Mouse (Mus musculus) cerebellum, postnatal 36 days (tissue): ENCODE data around the gene Sall2.
A peak's percentile ranks its signal among the peaks of the same experiment; 100 is the strongest.
"Not testable (repeated sequence)": the region's sequence is repeated elsewhere in the genome, so short reads cannot be mapped to it uniquely, and the experiment has no call there.

Experiments used
- DNase-seq, 2 experiments: peaks; one replicate each; pipeline ENCODE4 v3.0.0; 2021 to 2022; ENCODE audit warnings: mixed read lengths in 2 of 2

The Sall2 gene

DNA sequence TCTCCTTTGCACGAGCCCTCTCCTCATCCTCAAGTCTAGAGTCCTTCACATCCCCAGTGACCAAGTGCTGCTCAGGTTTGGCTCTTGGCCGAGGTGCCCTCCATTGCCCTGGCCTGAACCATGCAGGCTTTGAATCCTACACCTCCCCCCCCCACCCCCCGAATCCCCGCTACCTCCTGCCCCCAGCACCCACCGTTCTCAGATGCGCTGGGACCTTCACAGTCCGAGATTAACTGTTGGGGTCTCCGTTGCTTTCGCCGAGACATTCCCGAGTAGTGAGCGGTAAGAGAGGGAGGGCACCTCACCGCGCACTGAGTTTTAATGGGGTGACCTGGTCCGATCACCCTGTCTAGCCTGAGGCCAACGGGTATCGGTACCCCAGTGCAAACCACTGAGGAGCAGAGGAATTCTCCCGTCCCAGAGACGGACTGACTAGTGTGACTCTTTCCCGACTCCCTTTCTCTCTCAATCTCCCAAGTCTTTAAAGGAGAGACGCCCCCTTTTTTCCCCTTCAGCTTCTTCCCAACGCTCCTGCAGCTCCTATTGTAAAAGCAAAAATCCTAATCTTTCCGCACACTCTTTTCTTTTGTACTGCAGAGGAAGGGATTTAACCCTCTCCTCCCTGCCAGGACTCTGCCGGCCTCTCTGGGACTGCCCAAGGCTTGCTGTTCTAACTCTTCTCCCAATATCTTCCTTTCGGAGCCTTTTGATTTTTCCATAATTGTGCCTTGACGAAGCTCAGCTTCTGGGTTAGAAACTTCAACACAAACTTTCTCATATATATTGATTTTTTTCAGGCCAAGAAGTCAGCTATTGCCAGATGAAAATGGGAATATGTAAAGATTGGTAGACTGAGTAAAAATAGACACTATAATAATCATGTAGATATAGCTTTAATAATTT lies at the start of gene Sall2:
Sall2 (minus strand) TSS at position 853 of the 903 bp plus-strand sequence.
- no peak for DNase-seq

DNA sequence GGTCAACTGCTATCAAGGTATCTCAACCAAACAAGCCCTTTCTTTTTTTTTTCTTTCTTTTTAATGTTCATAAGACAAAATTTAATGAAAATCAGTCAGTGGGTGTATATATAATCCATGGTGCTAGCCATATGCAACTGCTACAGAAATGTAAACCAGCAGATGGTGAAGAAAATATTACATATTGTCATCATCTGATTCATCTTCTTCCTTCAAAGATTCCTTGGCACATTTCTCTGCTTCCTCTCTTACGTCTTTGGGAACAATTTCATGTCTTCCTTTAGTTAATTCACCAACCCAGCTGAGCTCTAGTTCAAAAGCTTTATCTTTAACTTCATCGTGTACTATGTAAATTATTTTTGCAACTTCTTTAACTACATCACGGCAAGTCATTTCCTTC lies 40.2 kb upstream of the Sall2 start:
- no peak for DNase-seq

DNA sequence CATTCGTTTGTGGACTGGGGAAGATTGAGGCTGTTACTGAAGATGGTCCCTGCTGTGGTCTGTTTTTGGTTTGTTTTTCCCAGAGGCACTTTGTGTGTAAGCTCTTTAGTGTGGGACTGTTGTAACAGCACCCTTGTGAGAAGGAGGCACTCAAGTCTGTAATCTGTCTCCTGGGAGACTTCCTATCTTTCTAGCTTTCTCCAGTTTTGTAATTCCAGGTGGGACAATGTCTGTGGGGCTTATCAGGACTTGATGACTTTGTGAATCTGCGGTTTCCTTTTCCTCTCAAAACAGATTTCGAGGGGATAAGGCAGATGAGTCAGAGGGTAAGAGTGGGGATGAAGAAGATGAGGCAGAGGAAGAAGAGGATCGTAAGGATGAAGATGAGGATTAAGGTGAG lies 27.7 kb upstream of the Sall2 start, which contains the start of gene Olfr1513:
Olfr1513 (minus strand) TSS at position 101 of the 400 bp plus-strand sequence.
- DNase-seq = no peak

DNA sequence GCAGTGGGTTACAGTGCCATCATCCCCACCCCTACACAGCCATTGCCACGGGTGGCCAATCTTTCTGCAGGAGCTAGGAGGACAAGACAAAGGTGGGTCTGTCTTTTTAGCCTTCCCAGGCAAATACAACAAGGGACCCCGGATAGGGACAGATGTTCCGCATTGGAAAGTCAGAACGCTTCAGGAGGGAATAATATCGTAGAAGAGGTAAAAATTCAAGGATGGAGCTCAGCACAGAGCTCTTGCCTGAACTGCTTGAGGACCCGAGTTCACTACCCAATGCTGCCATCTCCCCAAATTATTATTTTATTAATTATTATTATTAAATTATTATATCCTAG lies 10.9 kb upstream of the Sall2 start:
- DNase-seq = no peak

DNA sequence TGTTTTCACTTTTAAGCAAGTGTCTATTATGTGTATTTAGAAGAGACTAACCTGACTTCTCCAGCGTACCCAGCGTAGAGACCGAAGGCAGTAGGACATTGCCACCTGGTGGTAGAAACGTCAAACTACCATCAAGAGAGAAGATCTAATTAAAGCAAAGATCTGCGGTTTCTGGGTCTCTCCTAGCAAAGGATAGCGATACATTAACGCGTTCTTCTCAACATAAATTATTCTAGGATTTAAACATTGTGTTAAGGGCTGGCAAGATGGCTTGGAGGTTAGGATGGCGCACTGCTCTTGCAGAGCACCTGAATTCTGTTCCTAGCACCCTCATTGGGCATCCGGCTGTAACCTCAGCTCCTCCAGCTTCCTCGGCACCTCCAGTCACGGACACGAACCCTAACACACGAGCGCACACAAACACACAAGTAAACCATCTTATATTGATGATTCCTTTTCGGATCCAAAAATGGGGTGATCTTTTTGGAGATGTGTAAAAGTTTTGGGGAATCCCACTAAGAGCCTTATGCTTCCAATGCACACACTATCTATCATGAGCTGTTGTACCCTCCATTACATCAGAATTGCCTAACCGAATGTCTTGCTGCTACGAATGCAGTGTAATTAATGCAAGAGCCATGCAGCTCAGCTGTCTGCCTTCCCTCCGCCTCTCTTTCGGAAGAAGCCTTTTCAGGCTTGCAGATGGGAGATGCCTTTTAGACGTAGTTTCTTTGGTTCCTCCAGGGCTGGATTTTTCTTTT lies 10.4 kb upstream of the Sall2 start:
- peak; percentile 40 to 73 for DNase-seq

DNA sequence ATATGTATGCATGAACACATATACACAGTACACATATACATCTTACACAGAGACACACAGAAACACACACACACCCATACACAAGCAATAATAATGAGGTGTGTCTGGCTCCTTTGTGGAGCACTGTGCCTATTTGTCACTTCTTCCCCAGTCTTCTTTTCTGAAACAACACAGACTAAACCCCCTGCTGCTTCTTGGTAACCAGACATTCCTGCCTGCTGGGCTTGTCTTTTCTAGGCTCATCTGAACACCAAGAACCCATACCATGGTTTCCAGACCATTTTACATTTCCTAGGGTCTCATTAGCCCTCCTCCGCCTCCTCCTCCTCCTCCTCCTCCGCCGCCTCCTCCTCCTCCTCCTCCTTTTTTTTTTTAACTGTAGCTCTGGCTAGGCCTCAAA lies 3.6 kb upstream of the Sall2 start:
- DNase-seq = no peak

DNA sequence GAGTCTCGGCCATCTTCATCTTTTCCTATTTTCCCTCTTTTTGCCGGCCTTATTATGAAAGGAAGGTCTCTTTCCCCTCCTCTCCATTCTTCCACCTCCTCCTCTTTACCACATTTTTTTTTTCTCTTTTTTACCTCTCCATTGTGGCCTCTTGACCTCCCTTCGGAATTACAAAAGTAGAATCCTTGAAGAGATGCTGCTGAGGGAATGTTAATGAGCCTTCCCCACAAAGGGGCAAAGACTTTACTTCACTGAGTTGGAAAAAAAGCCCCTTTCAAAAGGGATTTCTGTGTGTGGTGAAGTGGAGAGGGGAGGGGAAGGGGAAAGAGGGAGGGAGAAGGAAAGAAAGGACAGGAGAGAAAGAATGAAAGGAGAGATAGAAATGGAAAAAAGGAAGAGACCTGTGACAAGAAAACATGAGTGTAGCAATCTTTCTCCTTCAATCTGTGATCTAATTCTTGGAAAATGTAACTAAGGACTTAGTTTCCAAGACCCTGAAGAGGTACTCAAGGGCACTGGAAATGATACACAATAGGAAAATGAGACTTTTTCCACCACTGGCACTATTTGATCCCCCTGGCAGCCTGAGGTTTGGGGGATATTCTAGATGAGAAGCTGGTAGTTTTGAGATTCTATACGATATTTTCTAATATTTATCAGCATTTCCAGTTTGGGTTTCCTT lies 2.6 kb upstream of the Sall2 start:
- DNase-seq = no peak

DNA sequence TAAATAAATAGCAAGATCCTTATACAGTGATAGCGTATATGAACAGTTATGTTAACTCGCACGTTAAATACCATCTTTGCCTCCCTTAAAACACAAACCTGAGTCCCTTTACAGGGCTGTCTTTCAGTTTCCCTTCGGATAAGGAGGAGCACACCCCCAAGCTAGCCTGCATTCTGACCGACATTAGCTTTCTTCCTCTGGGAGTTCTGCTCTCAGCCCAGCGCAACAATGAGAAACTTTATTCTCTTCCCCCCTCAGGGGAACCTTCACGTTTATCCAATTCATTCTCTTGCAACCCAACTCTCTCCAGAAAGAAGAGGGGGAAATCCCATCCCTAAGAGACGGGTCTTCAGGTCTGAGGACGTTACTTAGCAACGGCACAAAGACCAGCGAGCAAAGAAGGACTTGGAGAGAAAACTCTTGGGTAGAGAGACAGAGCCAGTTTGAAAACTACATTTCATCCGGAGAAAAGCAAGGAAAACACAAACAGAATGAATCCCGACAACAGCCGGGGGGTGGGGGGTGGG lies 1.1 kb downstream of the Sall2 start:
- DNase-seq = no peak

DNA sequence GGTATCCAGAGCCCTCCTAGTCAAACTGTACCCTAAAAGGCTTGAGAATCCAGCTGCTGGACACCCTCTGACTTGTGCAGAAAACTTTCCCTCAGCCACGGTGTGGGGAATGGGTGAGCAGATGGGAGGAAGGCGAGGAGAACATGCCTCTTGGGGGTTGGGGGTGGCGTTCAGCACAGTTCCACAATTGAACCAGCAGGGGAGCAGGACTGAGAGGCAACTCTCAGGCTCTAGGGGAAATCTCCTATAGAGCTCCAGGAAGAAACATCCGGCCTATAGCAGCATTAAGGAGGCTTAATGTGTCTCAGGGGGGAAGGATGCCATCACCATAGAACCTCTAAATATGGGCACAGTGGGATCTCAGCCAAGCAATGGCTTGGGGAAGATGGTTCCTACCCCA lies 2.7 kb downstream of the Sall2 start:
- DNase-seq = no peak

DNA sequence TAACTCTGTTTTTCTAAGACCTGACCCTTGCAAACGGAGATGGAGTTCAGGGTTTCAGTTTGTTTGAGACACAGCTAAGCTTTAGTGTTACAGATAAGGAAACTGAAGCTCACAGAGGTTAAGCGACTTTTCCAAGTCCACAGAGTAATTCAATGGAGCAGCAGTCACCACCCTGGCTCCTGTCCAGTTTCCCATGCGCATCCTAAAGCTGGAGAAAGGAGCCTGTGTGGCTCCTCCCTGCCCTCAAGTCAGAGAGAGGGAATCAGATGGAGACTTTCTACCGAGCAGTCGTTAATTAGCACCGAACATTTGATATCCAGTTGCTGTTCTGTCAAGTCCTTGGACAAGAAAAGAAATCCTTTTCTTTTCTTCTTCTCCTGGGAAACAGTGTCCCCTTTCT lies 9.2 kb downstream of the Sall2 start:
- DNase-seq = no peak

DNA sequence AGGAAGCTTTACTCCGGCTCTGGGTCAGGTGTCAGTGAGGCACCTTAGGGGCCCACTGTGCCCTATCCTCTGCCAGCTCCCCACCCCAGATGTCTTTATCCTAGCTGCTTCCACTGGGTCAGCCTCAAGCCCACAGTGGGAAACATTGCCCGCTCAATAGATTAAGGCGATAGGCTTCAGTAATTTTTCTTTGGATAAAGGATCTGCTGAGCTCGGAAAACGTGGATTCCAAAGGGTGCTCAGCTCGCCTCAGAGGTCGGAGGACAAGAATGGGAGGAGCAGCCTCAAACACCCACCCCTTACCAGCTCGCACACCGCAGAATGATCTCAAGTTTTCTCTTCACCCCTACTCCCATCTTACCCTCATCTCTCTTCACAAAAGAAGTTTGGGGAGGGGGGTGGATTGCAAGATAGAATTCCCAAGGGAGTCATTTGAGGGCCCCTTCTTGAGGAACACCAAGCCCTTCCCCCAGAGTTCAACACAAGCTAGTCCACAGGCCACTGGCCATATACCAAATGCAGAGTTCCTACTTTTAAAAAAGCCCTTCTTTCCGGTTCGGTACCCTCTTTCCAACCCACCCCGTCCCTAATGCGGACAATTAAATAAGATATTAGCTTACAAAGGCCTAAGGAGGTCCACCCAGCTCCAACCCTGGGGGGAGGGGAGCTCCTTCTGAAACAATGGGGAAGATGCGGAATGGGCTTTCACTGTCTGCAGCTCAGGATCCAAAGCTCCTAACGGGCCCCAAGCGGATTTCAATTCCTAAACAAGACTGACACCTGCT lies 11.9 kb downstream of the Sall2 start:
- peak; percentile 27 to 50 for DNase-seq

DNA sequence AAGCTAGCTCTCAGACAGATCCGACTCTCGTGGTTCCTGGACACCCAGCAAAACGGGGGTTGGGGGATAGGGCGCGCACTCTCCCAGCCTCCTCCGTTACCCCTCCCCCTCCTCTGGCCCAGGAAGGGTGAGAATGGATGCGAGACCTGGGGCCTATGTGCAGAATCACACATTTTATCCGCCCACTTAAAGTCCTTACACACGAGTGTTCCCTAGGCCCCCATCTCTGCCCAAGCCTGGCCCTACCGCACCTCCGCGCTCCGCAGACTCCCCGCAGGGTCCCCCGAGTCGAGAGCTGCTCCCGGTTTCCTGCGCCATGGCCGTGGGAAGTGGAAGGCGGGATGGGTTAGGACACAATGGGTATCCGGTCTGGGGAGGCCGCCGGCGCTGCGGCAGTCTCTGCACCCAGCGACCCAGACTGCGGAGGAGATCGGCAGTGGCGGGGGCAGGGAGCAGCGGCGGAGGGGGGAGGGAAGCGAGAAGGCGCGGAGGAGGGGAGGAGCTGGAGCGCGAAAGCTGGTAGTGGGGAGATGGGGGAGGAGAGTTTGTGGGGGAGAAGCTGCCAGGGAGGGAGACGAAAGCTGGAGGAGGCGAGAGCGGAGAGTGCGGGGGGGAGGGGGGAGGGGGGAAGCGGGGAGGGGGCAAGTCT lies 12.6 kb downstream of the Sall2 start:
- DNase-seq = peak; percentile 69 to 77

DNA sequence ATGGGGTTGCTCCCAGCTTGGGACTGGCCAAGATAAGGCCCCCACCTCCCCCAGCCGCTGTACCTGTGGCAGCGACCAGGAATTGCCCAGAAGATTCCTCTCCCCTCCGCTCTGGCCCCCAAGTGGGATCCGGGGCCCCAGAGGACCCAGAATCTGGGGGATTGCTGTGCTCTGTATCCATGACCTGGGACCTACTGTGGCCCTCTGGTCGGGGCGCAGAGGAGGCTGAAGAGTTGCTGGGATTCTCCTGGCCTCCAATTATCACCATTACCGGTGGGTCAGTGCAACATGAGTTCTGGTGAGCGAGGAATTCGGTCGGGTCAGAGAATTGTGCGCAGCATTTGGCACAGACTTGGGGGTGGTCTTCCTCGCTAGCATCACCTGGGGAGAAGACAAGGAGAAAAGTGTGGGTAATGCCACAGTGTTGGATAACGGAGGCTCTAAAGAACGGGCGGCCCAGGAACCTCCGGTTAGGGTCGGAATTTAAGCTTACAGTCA lies 13.2 kb downstream of the Sall2 start:
- DNase-seq = peak in 1 of 2 experiments; percentile 13

DNA sequence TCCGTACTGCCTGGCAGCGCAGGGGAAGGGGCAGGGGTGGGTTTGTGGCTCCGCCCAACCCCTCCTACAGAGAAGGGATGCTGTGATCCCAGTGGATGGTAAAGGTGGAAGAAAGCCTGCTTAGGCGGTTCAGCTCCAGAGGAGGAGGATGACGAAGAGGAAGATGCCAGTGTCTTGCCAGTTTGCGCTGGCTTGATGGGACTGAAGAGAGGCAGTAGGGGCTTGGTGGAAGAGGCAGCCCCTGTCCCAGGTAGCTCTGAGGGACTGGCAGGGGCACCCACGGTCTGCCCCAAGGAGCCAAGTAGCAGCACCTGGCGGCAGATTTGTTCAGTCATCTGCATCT lies 13.8 kb downstream of the Sall2 start:
- DNase-seq = peak in 1 of 2 experiments; percentile 16

DNA sequence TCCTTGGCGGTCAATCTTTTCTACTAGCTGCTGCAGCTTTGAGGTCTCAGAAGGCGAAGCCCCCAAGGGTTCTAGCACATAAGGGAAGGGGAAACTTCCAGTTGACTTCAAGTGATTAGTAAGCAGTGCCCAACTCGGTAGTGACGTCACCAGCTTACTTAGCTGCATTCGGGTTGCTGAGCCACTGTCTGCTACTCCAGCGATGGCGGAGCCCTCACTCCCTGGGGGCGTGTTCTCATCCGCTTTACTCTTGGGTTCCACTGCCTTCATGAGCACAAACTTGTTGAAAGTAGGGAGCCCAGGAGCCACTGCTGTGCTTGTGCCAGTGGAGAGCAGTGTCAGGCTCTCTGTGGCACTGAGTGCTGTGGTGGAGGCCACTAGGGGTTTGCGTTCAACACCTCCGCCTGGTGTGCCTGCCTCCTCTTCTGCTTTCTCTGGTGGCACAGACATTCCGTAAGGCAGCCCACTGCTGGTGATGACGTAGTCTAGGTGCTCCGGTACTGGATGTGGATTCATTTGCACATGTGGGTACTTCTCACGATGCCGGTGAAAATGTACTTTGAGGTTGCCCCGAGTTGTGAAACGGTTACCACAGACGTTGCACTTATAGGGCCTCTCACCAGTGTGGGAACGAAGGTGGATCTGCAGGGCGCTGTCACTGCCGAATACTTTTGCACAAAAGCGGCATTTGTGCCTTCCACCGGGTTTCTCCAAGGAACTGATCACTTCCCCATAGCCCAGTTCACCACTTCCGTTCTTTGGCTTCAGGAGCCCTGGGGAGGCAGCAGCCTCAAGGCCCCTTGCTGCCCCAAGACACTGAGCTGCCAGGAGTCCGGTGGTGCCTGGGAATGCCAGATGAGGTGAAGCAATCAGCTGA lies 14.4 kb downstream of the Sall2 start:
- no peak for DNase-seq

DNA sequence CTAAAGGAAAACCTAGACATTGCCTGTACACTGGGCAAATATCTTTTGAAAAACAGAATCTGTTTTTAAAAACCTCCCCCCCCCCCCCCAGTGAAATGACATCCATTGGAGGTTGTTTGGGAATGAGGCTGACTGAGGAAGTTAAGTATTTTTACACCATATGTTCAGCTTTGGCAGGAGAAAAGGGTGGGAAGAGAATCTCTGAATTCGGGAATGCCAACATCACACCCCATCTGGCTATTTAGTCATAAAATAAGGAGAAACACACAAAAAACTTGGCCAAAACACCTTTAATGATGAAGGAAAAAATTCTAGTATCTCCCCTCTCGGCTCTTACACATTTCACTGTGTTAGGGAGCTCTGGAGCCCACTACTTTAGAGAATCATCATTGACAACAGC lies 17.7 kb downstream of the Sall2 start:
- DNase-seq = no peak

DNA sequence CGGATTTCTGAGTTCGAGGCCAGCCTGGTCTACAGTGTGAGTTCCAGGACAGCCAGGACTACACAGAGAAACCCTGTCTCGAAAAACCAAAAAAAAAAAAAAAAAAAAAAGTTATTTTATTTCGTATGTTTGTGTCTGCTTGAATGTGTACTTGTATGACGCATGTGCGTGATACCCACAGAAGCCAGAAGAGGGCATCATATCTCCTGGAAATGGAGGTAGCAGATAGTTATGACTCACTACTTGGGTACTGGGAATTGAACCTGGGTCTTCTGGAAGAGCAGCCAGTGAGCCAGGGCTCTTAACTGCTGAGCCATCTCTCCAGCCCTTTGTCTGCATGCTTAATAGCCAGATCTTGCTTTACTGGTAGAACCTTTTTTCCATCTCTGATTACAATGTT lies 18.2 kb downstream of the Sall2 start:
- peak in 1 of 2 experiments; percentile 22 for DNase-seq

DNA sequence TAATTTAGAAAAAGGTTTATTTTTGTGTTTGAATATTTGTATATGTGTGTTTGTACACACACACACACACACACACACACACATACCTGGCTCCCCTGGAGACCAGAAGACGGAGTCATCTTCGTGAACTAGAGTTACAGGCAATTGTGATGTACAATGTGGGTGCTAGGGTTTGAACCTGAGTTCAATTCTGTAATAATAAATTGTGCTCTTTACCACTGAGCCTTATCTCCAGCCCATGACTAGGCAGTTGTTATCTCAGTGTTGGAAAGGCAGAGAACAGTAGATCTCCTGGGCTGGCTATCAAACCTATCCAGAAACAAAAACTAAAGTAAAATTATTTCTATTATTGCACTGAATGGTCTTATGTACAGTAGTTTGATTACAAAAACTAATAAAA lies 22.5 kb downstream of the Sall2 start:
- DNase-seq = no peak

DNA sequence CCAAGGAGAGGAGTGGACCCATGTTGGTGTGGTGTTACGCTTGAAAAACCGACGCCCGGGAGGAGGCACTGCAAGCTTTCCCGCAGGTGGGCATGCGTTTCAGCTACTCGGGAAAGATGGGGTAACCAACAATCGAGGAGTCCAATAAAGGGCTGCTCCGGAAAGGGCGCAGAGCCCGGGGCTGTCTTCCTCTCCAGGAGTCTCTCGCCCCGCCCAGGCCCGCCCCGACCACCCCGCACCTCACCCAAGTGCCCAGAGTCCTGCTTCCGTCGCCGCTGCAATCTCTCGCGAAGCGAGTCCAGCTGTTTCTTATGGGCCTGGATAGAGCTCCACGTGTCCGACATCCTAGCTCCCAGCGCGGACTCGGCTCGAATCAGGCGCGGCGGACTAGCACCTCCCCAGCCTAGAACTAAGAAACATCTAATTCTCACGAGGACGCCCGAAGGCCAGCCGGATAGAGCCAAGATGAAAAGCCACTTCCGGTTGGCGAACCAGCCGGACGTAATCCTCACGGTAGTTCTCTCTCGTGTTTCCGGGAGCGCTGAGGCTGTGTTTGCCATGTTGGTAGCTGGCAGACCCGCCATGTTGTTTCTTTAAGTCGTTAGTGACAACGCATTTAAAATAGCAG lies 23.8 kb downstream of the Sall2 start, which contains the start of gene Mettl3:
Mettl3 (minus strand) TSS at position 485 of the 628 bp plus-strand sequence.
- peak; percentile 90 to 92 for DNase-seq

DNA sequence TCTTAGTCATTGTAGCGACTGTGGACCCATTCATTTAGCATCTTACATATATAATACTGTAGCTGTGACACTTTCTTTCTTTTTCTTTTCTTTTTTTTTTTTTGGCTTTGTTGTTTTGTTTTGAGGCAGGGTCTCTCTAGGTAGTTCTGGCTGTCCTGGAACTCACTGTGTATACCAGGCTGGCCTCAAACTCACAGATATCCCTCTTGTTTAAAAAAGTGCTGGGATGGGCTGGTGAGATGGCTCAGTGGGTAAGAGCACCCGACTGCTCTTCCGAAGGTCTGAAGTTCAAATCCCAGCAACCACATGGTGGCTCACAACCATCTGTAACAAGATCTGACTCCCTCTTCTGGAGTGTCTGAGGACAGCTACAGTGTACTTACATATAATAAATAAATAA lies 25.0 kb downstream of the Sall2 start:
- DNase-seq = not testable (repeated sequence)
